Mouse (Mus musculus) stomach, embryonic 14.5 days (tissue): ENCODE results near the gene Isoc2a. TPM values are rescaled to one million over a fixed set of nuclear protein-coding genes. Genes with fewer than 3 reads are reported as not detected.

ENCODE experiments used
- polyA plus RNA-seq: library from polyadenylated mRNA; unstranded; fragments of >200 nt; fragmentation: Nextera tagmentation; extraction: Ambion mirVana; gene quantifications from 2 replicates; pipeline ENCODE4 v1.2.1, GENCODE M21; 2014

The Isoc2a gene
- polyA plus RNA-seq, 1 experiment from 2014 or later: 0.98 TPM

Other genes with a start within 250 kb of the Isoc2a start
- 1.4 and 1.6 TPM in 2 replicates for gene Tmem86b, start 245.7 kb upstream of the Isoc2a start, polyA plus RNA-seq
- 10.2 and 11.7 TPM in 2 replicates for gene Ppp6r1, start 218.1 kb upstream of the Isoc2a start, polyA plus RNA-seq
- gene Hspbp1, start 192.1 kb upstream of the Isoc2a start, polyA plus RNA-seq: 84.8 and 94.2 TPM in 2 replicates
- 2.3 and 4.0 TPM in 2 replicates for gene Brsk1, start 186.5 kb upstream of the Isoc2a start, polyA plus RNA-seq
- gene Tmem150b, start 151.9 kb upstream of the Isoc2a start, polyA plus RNA-seq: 0.36 and 0.78 TPM in 2 replicates
- gene Kmt5c, start 137.0 kb upstream of the Isoc2a start, polyA plus RNA-seq: 59.2 and 59.4 TPM in 2 replicates
- 72.0 and 85.2 TPM in 2 replicates for gene Cox6b2, start 124.1 kb upstream of the Isoc2a start, polyA plus RNA-seq
- gene Fam71e2, start 105.9 kb upstream of the Isoc2a start, polyA plus RNA-seq: not detected in 2 replicates
- gene Il11, start 94.3 kb upstream of the Isoc2a start, polyA plus RNA-seq: 0.17 and 0.27 TPM in 2 replicates
- 0.55 TPM in 1 of 2 replicates, not detected in the other for gene Tmem190, start 94.2 kb upstream of the Isoc2a start, polyA plus RNA-seq
- gene Tmem238, start 87.5 kb upstream of the Isoc2a start, polyA plus RNA-seq: 8.7 and 10.6 TPM in 2 replicates
- gene Rpl28, start 84.3 kb upstream of the Isoc2a start, polyA plus RNA-seq: 301 and 312 TPM in 2 replicates
- 318 and 349 TPM in 2 replicates for gene Ube2s, start 64.6 kb upstream of the Isoc2a start, polyA plus RNA-seq
- 0.70 and 1.0 TPM in 2 replicates for gene Shisa7, start 32.5 kb upstream of the Isoc2a start, polyA plus RNA-seq
- 7.0 and 7.8 TPM in 2 replicates for gene Isoc2b, start 6.9 kb upstream of the Isoc2a start, polyA plus RNA-seq
- gene Gm36210, start 29.4 kb downstream of the Isoc2a start, polyA plus RNA-seq: not detected in 2 replicates
- 4.3 and 4.5 TPM in 2 replicates for gene Zfp628, start 38.1 kb downstream of the Isoc2a start, polyA plus RNA-seq
- gene Nat14, start 44.9 kb downstream of the Isoc2a start, polyA plus RNA-seq: 3.5 and 4.0 TPM in 2 replicates
- gene Ssc5d, start 48.6 kb downstream of the Isoc2a start, polyA plus RNA-seq: 3.3 and 3.9 TPM in 2 replicates
- 0.55 and 1.4 TPM in 2 replicates for gene Sbk2, start 87.3 kb downstream of the Isoc2a start, polyA plus RNA-seq
- gene Sbk3, start 94.0 kb downstream of the Isoc2a start, polyA plus RNA-seq: 0.07 TPM in 1 of 2 replicates, not detected in the other
- gene Zfp579, start 119.0 kb downstream of the Isoc2a start, polyA plus RNA-seq: 39.5 and 48.8 TPM in 2 replicates
- gene Zfp524, start 137.3 kb downstream of the Isoc2a start, polyA plus RNA-seq: 14.1 and 18.0 TPM in 2 replicates
- gene Fiz1, start 137.5 kb downstream of the Isoc2a start, polyA plus RNA-seq: 33.0 and 35.7 TPM in 2 replicates
- 1.2 and 3.3 TPM in 2 replicates for gene Gm44973, start 138.3 kb downstream of the Isoc2a start, polyA plus RNA-seq
- gene Zfp865, start 143.2 kb downstream of the Isoc2a start, polyA plus RNA-seq: 8.9 and 9.1 TPM in 2 replicates
- 22.4 and 25.0 TPM in 2 replicates for gene Ccdc106, start 143.4 kb downstream of the Isoc2a start, polyA plus RNA-seq
- gene 4632433K11Rik, start 157.0 kb downstream of the Isoc2a start, polyA plus RNA-seq: not detected in 2 replicates
- gene Zfp784, start 161.3 kb downstream of the Isoc2a start, polyA plus RNA-seq: 4.6 and 6.2 TPM in 2 replicates
- 35.7 and 44.1 TPM in 2 replicates for gene Zfp580, start 174.4 kb downstream of the Isoc2a start, polyA plus RNA-seq
- gene U2af2, start 185.0 kb downstream of the Isoc2a start, polyA plus RNA-seq: 106 and 119 TPM in 2 replicates
- 63.2 and 63.4 TPM in 2 replicates for gene Epn1, start 203.1 kb downstream of the Isoc2a start, polyA plus RNA-seq
- gene Rfpl4, start 239.8 kb downstream of the Isoc2a start, polyA plus RNA-seq: not detected in 2 replicates
- gene Rasl2-9, start 248.8 kb downstream of the Isoc2a start, polyA plus RNA-seq: 0.25 TPM in 1 of 2 replicates, not detected in the other